Mouse (Mus musculus) MN1 (cell line): ENCODE results near the gene Bdkrb2.

Experiments
- DNase-seq: peaks from one replicate; pipeline ENCODE4 v3.0.0-alpha.2; 2016; ENCODE audit warnings: low spot score

Gene Bdkrb2

GRCm38 (mm10) chr12:105547151-105547550 lies 15.9 kb upstream of the Bdkrb2 start:
- no peak for DNase-seq

- DNase-seq = no peak
Measured at GRCm38 (mm10) chr12:105548001-105548400, 15.0 kb upstream of the Bdkrb2 start.

- DNase-seq = no peak
Measured at GRCm38 (mm10) chr12:105548881-105549280, 14.1 kb upstream of the Bdkrb2 start.

- no peak for DNase-seq
Measured at GRCm38 (mm10) chr12:105549835-105550802, 12.9 kb upstream of the Bdkrb2 start.

- DNase-seq = peak; percentile 78
Measured at GRCm38 (mm10) chr12:105551551-105551989, 11.5 kb upstream of the Bdkrb2 start.

- DNase-seq = no peak
Measured at GRCm38 (mm10) chr12:105554151-105554772, 8.8 kb upstream of the Bdkrb2 start.

GRCm38 (mm10) chr12:105555172-105555571 lies 7.9 kb upstream of the Bdkrb2 start:
- DNase-seq = no peak

GRCm38 (mm10) chr12:105557250-105557925 lies 5.6 kb upstream of the Bdkrb2 start:
- peak; percentile 52 for DNase-seq

GRCm38 (mm10) chr12:105561007-105561534 lies 2.0 kb upstream of the Bdkrb2 start:
- no peak for DNase-seq

GRCm38 (mm10) chr12:105562056-105562820 lies 788 bp upstream of the Bdkrb2 start:
- DNase-seq = no peak

- peak; percentile 47 for DNase-seq
Measured at GRCm38 (mm10) chr12:105563726-105564275, 775 bp downstream of the Bdkrb2 start.

- DNase-seq = no peak
Measured at GRCm38 (mm10) chr12:105565221-105565620, 2.2 kb downstream of the Bdkrb2 start.

- DNase-seq = no peak
Measured at GRCm38 (mm10) chr12:105571867-105572266, 8.8 kb downstream of the Bdkrb2 start.

GRCm38 (mm10) chr12:105572622-105573021 lies 9.6 kb downstream of the Bdkrb2 start:
- DNase-seq = no peak

GRCm38 (mm10) chr12:105574356-105574755 lies 11.3 kb downstream of the Bdkrb2 start:
- DNase-seq = no peak

- DNase-seq = no peak
Measured at GRCm38 (mm10) chr12:105580490-105580889, 17.5 kb downstream of the Bdkrb2 start.

GRCm38 (mm10) chr12:105582486-105582885 lies 19.5 kb downstream of the Bdkrb2 start:
- DNase-seq = no peak

GRCm38 (mm10) chr12:105583484-105583883 lies 20.5 kb downstream of the Bdkrb2 start:
- DNase-seq = peak; percentile 56

- DNase-seq = peak; percentile 52
Measured at GRCm38 (mm10) chr12:105584851-105585250, 21.8 kb downstream of the Bdkrb2 start.

- no peak for DNase-seq
Measured at GRCm38 (mm10) chr12:105587526-105587925, 24.5 kb downstream of the Bdkrb2 start.

- DNase-seq = no peak
Measured at GRCm38 (mm10) chr12:105590786-105591185, 27.8 kb downstream of the Bdkrb2 start.
